Mouse (Mus musculus) intestine, postnatal 0 days (tissue): Measurements from ENCODE around the gene Cd82. TPM values are rescaled to one million over a fixed set of nuclear protein-coding genes. Genes with fewer than 3 reads are reported as not detected.

Source experiments
- ATAC-seq: fragments of 200-750 bp; cut with Nextera tagmentation; 2 replicates; pipeline ENCODE4 v1.8.0; 2017; ENCODE audit warnings: mild to moderate bottlenecking, moderate TSS enrichment, moderate library complexity
- H3K27ac ChIP-seq: fragments of 300-500 bp; sonication (generic); 2 replicates; pipeline ENCODE4 v1.5.1; 2014; ENCODE audit warnings: mild to moderate bottlenecking, low read depth, low read length, moderate library complexity
- H3K27me3 ChIP-seq: fragments of 300-500 bp; sonication (generic); replicated peaks from 2 replicates; pipeline ENCODE4 v1.6.1; 2014; ENCODE audit warnings: low read length, mixed read lengths; ENCODE audit not compliant: control insufficient read depth, insufficient read depth
- H3K36me3 ChIP-seq: fragments of 300-500 bp; sonication (generic); 2 replicates; pipeline ENCODE4 v1.6.1; 2014; ENCODE audit warnings: mild to moderate bottlenecking, moderate library complexity; ENCODE audit not compliant: control insufficient read depth, insufficient read depth
- H3K4me1 ChIP-seq: fragments of 300-500 bp; sonication (generic); replicated peaks from 2 replicates; pipeline ENCODE4 v1.6.1; 2014; ENCODE audit warnings: antibody characterized with exemption, low read length, mixed read lengths; ENCODE audit not compliant: control insufficient read depth, insufficient read depth
- H3K4me2 ChIP-seq: fragments of 300-500 bp; sonication (generic); replicated peaks from 2 replicates; pipeline ENCODE4 v1.6.1; 2014; ENCODE audit warnings: low read depth, mild to moderate bottlenecking, moderate library complexity
- H3K4me3 ChIP-seq: fragments of 300-500 bp; sonication (generic); 2 replicates; pipeline ENCODE4 v1.5.1; 2014; ENCODE audit warnings: low read depth, low read length
- H3K9ac ChIP-seq: fragments of 300-500 bp; sonication (generic); 2 replicates; pipeline ENCODE4 v1.6.1; 2014; ENCODE audit warnings: mild to moderate bottlenecking, low read depth, low read length
- H3K9me3 ChIP-seq: fragments of 300-500 bp; sonication (generic); 2 replicates; pipeline ENCODE4 v1.6.1; 2016; ENCODE audit warnings: mixed run types; ENCODE audit not compliant: control insufficient read depth
- CTCF ChIP-seq: sonication (generic); IDR thresholded peaks from 2 replicates; pipeline ENCODE4 v1.5.1; 2016; ENCODE audit warnings: low read depth, mild to moderate bottlenecking, control low read depth, antibody characterized with exemption, moderate library complexity
- WGBS: fragments of 180-500 bp; shearing (Covaris S2); extraction: QIAGEN DNeasy Blood & Tissue Kit; methylation state at CpG from one replicate; pipeline ENCODE4 v1.1.7; 2014; 5-methylcytosine and 5-hydroxymethylcytosine counted together
- polyA plus RNA-seq: library from polyadenylated mRNA; unstranded; fragments of >200 nt; fragmentation: Nextera tagmentation; extraction: Ambion mirVana; gene quantifications from 2 replicates; pipeline ENCODE4 v1.2.1, GENCODE M21; 2015

The Cd82 gene
- polyA plus RNA-seq: 184 and 199 TPM in 2 replicates

- H3K27me3 ChIP-seq: no peaks in the 10 kb centered on the region
- H3K4me1 ChIP-seq: peaks cover 18% of the 10 kb centered on the region
- ATAC-seq: peak; percentile 92
- H3K9ac ChIP-seq: peak within 1 kb of the TSS; percentile 67
- no peaks in the 10 kb centered on the region for H3K9me3 ChIP-seq
- 2% methylated on average over 20 of the region's 20 CpGs for WGBS
- peak within 1 kb of the TSS; percentile 93 for H3K27ac ChIP-seq
- H3K36me3 ChIP-seq: no peaks in the 10 kb centered on the region
- TF ChIP-seq CTCF: no peak; the same call in 1 of the 2 replicates
- peak within 1 kb of the TSS; percentile 59 for H3K4me3 ChIP-seq
- peak within 1 kb of the TSS; percentile 69 for H3K4me2 ChIP-seq
Observed at GRCm38 (mm10) chr2:93462760-93463159, at the start of gene Cd82. Gene Cd82, minus strand, starts transcription at chr2:93463140.

- H3K4me2 ChIP-seq: no peak overlapping the region
- no peaks in the 10 kb centered on the region for H3K9me3 ChIP-seq
- H3K4me1 ChIP-seq: no peaks in the 10 kb centered on the region
- ATAC-seq: no peak
- 59% methylated on average over 7 of the region's 7 CpGs for WGBS
- no peak overlapping the region for H3K4me3 ChIP-seq
- no peak overlapping the region for H3K9ac ChIP-seq
- no peak overlapping the region for H3K27ac ChIP-seq
- H3K27me3 ChIP-seq: no peaks in the 10 kb centered on the region
- H3K36me3 ChIP-seq: no peaks in the 10 kb centered on the region
- no peak for TF ChIP-seq CTCF
Observed at GRCm38 (mm10) chr2:93512130-93512529, 49.2 kb upstream of the Cd82 start.

- no peaks in the 10 kb centered on the region for H3K36me3 ChIP-seq
- TF ChIP-seq CTCF: no peak
- H3K27ac ChIP-seq: no peak overlapping the region
- no peaks in the 10 kb centered on the region for H3K4me1 ChIP-seq
- ATAC-seq: no peak
- 100% methylated on average over 1 of the region's 1 CpGs for WGBS
- no peak overlapping the region for H3K9ac ChIP-seq
- H3K4me2 ChIP-seq: no peak overlapping the region
- no peaks in the 10 kb centered on the region for H3K27me3 ChIP-seq
- no peaks in the 10 kb centered on the region for H3K9me3 ChIP-seq
- H3K4me3 ChIP-seq: no peak overlapping the region
Observed at GRCm38 (mm10) chr2:93510839-93511238, 47.9 kb upstream of the Cd82 start.

GRCm38 (mm10) chr2:93509777-93510750 lies 47.1 kb upstream of the Cd82 start:
- no peaks in the 10 kb centered on the region for H3K27me3 ChIP-seq
- H3K9ac ChIP-seq: no peak overlapping the region
- H3K9me3 ChIP-seq: no peaks in the 10 kb centered on the region
- H3K4me3 ChIP-seq: no peak overlapping the region
- H3K4me2 ChIP-seq: no peak overlapping the region
- TF ChIP-seq CTCF: no peak
- H3K4me1 ChIP-seq: no peaks in the 10 kb centered on the region
- WGBS: 61% methylated on average over 12 of the region's 12 CpGs
- H3K36me3 ChIP-seq: no peaks in the 10 kb centered on the region
- H3K27ac ChIP-seq: no peak overlapping the region
- ATAC-seq: no peak

GRCm38 (mm10) chr2:93505091-93505490 lies 42.2 kb upstream of the Cd82 start:
- no peak overlapping the region for H3K4me3 ChIP-seq
- no peak overlapping the region for H3K27ac ChIP-seq
- TF ChIP-seq CTCF: no peak
- H3K36me3 ChIP-seq: no peaks in the 10 kb centered on the region
- no peaks in the 10 kb centered on the region for H3K9me3 ChIP-seq
- H3K27me3 ChIP-seq: no peaks in the 10 kb centered on the region
- no peak for ATAC-seq
- H3K4me2 ChIP-seq: no peak overlapping the region
- H3K9ac ChIP-seq: no peak overlapping the region
- 74% methylated on average over 6 of the region's 6 CpGs for WGBS
- no peaks in the 10 kb centered on the region for H3K4me1 ChIP-seq

GRCm38 (mm10) chr2:93503353-93503752 lies 40.4 kb upstream of the Cd82 start:
- no peak for ATAC-seq
- WGBS: 61% methylated on average over 4 of the region's 4 CpGs
- no peak overlapping the region for H3K27ac ChIP-seq
- no peak overlapping the region for H3K9ac ChIP-seq
- H3K27me3 ChIP-seq: no peaks in the 10 kb centered on the region
- H3K4me1 ChIP-seq: no peaks in the 10 kb centered on the region
- no peak for TF ChIP-seq CTCF
- no peak overlapping the region for H3K4me3 ChIP-seq
- no peak overlapping the region for H3K4me2 ChIP-seq
- no peaks in the 10 kb centered on the region for H3K36me3 ChIP-seq
- no peaks in the 10 kb centered on the region for H3K9me3 ChIP-seq
